Mouse (Mus musculus): Measurements from ENCODE around the gene Cybrd1. TPM values are rescaled to one million over a fixed set of nuclear protein-coding genes. Genes with fewer than 3 reads are reported as not detected.

Gene Cybrd1
- polyA plus RNA-seq, 1 experiment from 2014 or later: 0.60 TPM

- 0 out of 2 replicates have a peak overlapping the region, but pooled peaks have one; percentile 1 for H3K27ac ChIP-seq (replicated peaks)
- H3K4me3 ChIP-seq: no peak overlapping the region
- peaks cover 13% of the 10 kb centered on the region; the same call in 1 of the 2 replicates for H3K4me1 ChIP-seq
- 77% methylated on average over 16 of the region's 16 CpGs for WGBS
- no peaks in the 10 kb centered on the region for H3K36me3 ChIP-seq
- no peak for ATAC-seq (ENCODE audit: low FRiP score, low read depth)
- no peaks in the 10 kb centered on the region for H3K27me3 ChIP-seq
- H3K9me3 ChIP-seq: no peaks in the 10 kb centered on the region
- H3K4me2 ChIP-seq (replicated peaks): 0 out of 2 replicates have a peak overlapping the region, but pooled peaks have one; percentile 6
- H3K9ac ChIP-seq (replicated peaks): no peak overlapping the region
Observed at GRCm38 (mm10) chr2:71159576-71160306, 42.0 kb downstream of the Cybrd1 start.

GRCm38 (mm10) chr2:71160307-71160861 is 42.7 kb downstream of the Cybrd1 start:
- ATAC-seq (ENCODE audit: low FRiP score, low read depth): peak; percentile 49; the same call in 1 of the 2 replicates
- H3K27me3 ChIP-seq: no peaks in the 10 kb centered on the region
- H3K4me3 ChIP-seq: no peak overlapping the region
- 63% methylated on average over 11 of the region's 11 CpGs for WGBS
- H3K9ac ChIP-seq (replicated peaks): no peak overlapping the region
- H3K27ac ChIP-seq (replicated peaks): 0 out of 2 replicates have a peak overlapping the region, but pooled peaks have one; percentile 1
- no peaks in the 10 kb centered on the region for H3K36me3 ChIP-seq
- no peaks in the 10 kb centered on the region for H3K9me3 ChIP-seq
- H3K4me1 ChIP-seq: peaks cover 13% of the 10 kb centered on the region; the same call in 1 of the 2 replicates
- 0 out of 2 replicates have a peak overlapping the region, but pooled peaks have one; percentile 6 for H3K4me2 ChIP-seq (replicated peaks)

- Histone ChIP-seq H3K27me3 (no peaks in the 10 kb centered on the region), H3K9me3 (no peaks in the 10 kb centered on the region), H3K4me1 (peaks cover 13% of the 10 kb centered on the region; the same call in 1 of the 2 replicates), H3K9ac (replicated peaks) (no peak overlapping the region), H3K4me3 (no peak overlapping the region), H3K27ac (replicated peaks) (no peak overlapping the region), H3K4me2 (replicated peaks) (no peak overlapping the region), H3K36me3 (no peaks in the 10 kb centered on the region)
- WGBS: 89% methylated on average over 7 of the region's 7 CpGs
- no peak for ATAC-seq (ENCODE audit: low FRiP score, low read depth)
Observed at GRCm38 (mm10) chr2:71161558-71161957, 43.8 kb downstream of the Cybrd1 start.

DNA sequence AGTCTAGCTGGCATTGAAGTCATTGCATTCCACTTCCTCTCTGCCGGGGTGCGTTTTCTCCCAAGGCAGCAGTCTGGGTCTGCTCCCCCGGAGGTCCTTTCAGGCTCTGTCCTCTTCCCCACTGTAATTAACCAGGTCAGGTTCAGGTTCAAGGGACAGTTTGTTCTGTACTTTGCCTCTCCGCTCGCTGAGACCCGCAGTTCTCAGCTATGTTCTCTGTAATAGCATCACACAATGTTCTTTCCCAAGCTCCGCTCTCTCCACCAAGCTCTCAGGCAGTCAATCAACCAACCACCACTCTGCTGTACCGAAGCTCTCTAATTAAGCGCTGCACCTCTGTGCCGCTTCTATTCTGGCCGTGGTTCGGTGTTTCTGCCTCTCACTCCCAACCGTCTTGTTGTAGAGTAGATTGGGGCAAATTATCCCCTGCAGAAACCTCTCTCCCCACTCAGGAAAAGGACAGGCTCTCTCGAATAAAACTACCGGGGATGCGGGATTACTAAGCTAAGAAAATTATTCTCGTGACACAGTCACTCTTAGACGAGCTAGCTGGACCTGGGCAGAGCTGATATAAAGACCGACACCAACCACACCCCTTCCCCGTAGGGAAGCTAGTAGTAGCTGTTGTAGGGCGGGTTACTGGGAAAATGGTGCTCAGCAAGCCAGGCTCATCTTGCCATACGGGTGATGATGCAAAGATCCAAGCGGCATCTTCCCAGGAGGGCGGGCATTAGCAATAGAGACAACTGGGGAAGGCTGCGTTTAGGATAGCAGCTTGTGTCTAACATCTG is 45.3 kb downstream of the Cybrd1 start:
- 85% methylated on average over 25 of the region's 25 CpGs for WGBS
- Histone ChIP-seq H3K27me3 (no peaks in the 10 kb centered on the region), H3K4me1 (peaks cover 14% of the 10 kb centered on the region; the same call in 1 of the 2 replicates), H3K36me3 (no peaks in the 10 kb centered on the region), H3K9me3 (no peaks in the 10 kb centered on the region), H3K4me2 (replicated peaks) (no peak overlapping the region), H3K9ac (replicated peaks) (no peak overlapping the region), H3K27ac (replicated peaks) (no peak overlapping the region), H3K4me3 (no peak overlapping the region)
- ATAC-seq (ENCODE audit: low FRiP score, low read depth): no peak

- peaks cover 10% of the 10 kb centered on the region; the same call in 1 of the 2 replicates for H3K4me1 ChIP-seq
- H3K9ac ChIP-seq (replicated peaks): no peak overlapping the region
- H3K27me3 ChIP-seq: no peaks in the 10 kb centered on the region
- 79% methylated on average over 4 of the region's 4 CpGs for WGBS
- ATAC-seq (ENCODE audit: low FRiP score, low read depth): no peak
- no peak overlapping the region for H3K4me2 ChIP-seq (replicated peaks)
- H3K4me3 ChIP-seq: no peak overlapping the region
- H3K27ac ChIP-seq (replicated peaks): no peak overlapping the region
- H3K36me3 ChIP-seq: no peaks in the 10 kb centered on the region
- no peaks in the 10 kb centered on the region for H3K9me3 ChIP-seq
Observed at GRCm38 (mm10) chr2:71167211-71167610, 49.5 kb downstream of the Cybrd1 start.

DNA sequence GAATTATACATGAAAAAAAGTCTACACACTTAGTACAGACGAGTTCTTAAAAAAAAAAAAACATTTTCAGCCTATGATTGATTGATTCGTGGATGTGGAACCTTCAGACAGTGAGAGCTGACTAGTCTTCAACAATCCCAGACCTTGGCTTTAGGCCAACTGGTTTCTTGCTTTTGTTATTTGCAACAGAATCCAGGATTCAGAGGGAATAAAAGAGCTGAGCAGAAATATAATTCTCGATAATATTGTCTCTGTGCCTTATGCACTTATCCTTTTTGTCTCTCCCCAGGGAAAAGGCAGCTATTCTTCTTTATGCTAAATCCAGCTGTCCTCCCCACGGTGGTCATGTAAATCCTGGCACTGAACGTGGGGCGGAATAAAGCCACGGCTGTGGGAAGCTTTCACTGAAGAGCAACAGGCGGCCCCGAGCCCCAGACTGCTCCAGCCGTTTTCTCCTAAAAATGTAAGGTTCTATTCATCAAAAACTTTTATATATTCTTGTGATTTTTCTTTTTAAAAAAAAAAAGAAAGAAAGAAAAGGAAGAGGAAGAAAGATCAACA is 50.8 kb downstream of the Cybrd1 start:
- ATAC-seq (ENCODE audit: low FRiP score, low read depth): 0 out of 2 replicates have a peak, but pooled peaks have one; percentile 63
- no peak overlapping the region for H3K27ac ChIP-seq (replicated peaks)
- H3K4me2 ChIP-seq (replicated peaks): no peak overlapping the region
- no peaks in the 10 kb centered on the region for H3K27me3 ChIP-seq
- H3K4me3 ChIP-seq: no peak overlapping the region
- WGBS: 23% methylated on average over 10 of the region's 10 CpGs
- peaks cover 10% of the 10 kb centered on the region; the same call in 1 of the 2 replicates for H3K4me1 ChIP-seq
- H3K36me3 ChIP-seq: no peaks in the 10 kb centered on the region
- no peak overlapping the region for H3K9ac ChIP-seq (replicated peaks)
- no peaks in the 10 kb centered on the region for H3K9me3 ChIP-seq

- Histone ChIP-seq H3K27me3 (no peaks in the 10 kb centered on the region), H3K4me1 (peaks cover 10% of the 10 kb centered on the region; the same call in 1 of the 2 replicates), H3K4me2 (replicated peaks) (no peak overlapping the region), H3K36me3 (no peaks in the 10 kb centered on the region), H3K9ac (replicated peaks) (no peak overlapping the region), H3K9me3 (no peaks in the 10 kb centered on the region), H3K27ac (replicated peaks) (no peak overlapping the region), H3K4me3 (no peak overlapping the region)
- no peak for ATAC-seq (ENCODE audit: low FRiP score, low read depth)
- WGBS: 61% methylated on average over 3 of the region's 3 CpGs
Observed at GRCm38 (mm10) chr2:71173031-71173430, 55.3 kb downstream of the Cybrd1 start.

DNA sequence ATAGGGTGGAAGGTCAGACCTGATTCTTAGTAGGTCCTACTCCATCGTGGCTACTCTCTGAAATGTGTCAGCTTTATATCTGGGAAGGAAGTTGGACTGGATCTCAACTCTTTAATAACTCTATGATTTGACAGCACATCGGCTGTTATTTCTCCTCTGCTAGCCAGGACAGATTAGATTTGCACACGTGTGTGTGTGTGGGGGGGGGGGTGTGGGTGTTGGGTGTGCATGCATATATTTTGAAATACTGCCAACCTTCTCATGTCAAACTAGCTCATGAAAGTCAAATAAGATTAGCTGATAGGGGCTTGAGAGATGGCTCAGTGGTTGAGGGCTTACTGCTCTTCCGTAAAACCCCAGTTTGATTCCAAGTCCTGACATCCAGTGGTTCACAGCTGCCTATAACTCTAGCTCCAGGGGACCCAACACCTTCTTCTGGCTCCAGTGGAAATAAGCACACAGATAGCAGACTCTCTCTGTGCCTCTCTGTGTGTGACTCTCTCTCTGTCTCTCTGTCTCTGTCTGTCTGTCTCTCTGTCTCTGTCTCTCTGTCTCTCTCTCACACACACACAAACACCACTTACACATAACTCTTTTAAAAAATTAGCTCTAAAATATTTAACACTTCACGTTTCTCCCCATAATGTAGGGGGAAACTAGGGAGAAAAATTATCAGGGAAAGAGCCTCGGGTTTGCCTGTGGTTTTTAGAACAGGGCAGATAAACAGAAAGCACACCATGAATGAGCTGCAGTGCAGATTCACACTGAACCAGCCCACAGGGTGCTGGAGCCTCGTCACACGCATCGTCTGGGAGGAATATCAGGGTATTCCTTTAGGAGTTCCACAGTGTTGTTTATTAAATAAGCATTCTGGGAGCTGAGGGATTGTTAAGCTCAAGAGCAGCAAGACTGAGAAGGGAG is 58.9 kb downstream of the Cybrd1 start:
- Histone ChIP-seq H3K27ac (replicated peaks) (no peak overlapping the region), H3K27me3 (no peaks in the 10 kb centered on the region; the same call in 1 of the 2 replicates), H3K4me3 (no peak overlapping the region), H3K4me2 (replicated peaks) (no peak overlapping the region), H3K9me3 (peaks cover 6% of the 10 kb centered on the region; the same call in 1 of the 2 replicates), H3K36me3 (no peaks in the 10 kb centered on the region), H3K9ac (replicated peaks) (no peak overlapping the region), H3K4me1 (no peaks in the 10 kb centered on the region)
- no peak for ATAC-seq (ENCODE audit: low FRiP score, low read depth)
- 68% methylated on average over 9 of the region's 9 CpGs for WGBS

- 67% methylated on average over 1 of the region's 1 CpGs for WGBS
- no peak overlapping the region for H3K9ac ChIP-seq (replicated peaks)
- H3K4me1 ChIP-seq: no peaks in the 10 kb centered on the region
- H3K4me3 ChIP-seq: no peak overlapping the region
- ATAC-seq (ENCODE audit: low FRiP score, low read depth): no peak
- H3K9me3 ChIP-seq: peaks cover 6% of the 10 kb centered on the region; the same call in 1 of the 2 replicates
- H3K36me3 ChIP-seq: no peaks in the 10 kb centered on the region
- no peaks in the 10 kb centered on the region; the same call in 1 of the 2 replicates for H3K27me3 ChIP-seq
- no peak overlapping the region for H3K27ac ChIP-seq (replicated peaks)
- no peak overlapping the region for H3K4me2 ChIP-seq (replicated peaks)
Observed at GRCm38 (mm10) chr2:71177250-71177615, 59.5 kb downstream of the Cybrd1 start.

- Histone ChIP-seq H3K4me2 (replicated peaks) (no peak overlapping the region), H3K9me3 (peaks cover 6% of the 10 kb centered on the region; the same call in 1 of the 2 replicates), H3K27me3 (no peaks in the 10 kb centered on the region; the same call in 1 of the 2 replicates), H3K36me3 (no peaks in the 10 kb centered on the region), H3K27ac (replicated peaks) (no peak overlapping the region), H3K9ac (replicated peaks) (no peak overlapping the region), H3K4me3 (no peak overlapping the region), H3K4me1 (no peaks in the 10 kb centered on the region)
- no peak for ATAC-seq (ENCODE audit: low FRiP score, low read depth)
- 93% methylated on average over 1 of the region's 1 CpGs for WGBS
Observed at GRCm38 (mm10) chr2:71177760-71178159, 60.0 kb downstream of the Cybrd1 start.

DNA sequence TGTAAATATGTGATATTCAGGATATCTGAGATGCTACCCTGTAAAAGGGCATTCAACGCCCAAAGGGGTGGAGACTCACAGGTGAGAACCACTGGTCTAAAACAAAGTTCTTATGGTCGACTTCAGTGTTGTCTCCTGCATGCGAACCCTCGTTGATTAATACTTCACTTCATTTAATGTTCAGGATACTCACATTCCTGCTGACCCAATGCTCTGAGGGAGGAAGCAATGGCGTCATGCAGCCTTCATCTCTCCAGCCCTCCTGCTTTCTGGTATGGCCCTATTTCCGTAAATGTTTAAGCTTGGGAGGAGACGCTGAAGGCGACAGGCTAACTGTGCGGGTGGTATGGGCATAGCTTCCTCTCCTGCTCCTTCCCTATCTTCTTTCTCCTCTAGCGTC is 62.0 kb downstream of the Cybrd1 start:
- no peak overlapping the region for H3K4me2 ChIP-seq (replicated peaks)
- H3K36me3 ChIP-seq: no peaks in the 10 kb centered on the region
- no peak overlapping the region for H3K9ac ChIP-seq (replicated peaks)
- H3K27me3 ChIP-seq: no peaks in the 10 kb centered on the region; the same call in 1 of the 2 replicates
- H3K27ac ChIP-seq (replicated peaks): no peak overlapping the region
- H3K4me1 ChIP-seq: no peaks in the 10 kb centered on the region
- 91% methylated on average over 10 of the region's 10 CpGs for WGBS
- no peak overlapping the region for H3K4me3 ChIP-seq
- ATAC-seq (ENCODE audit: low FRiP score, low read depth): no peak
- H3K9me3 ChIP-seq: peaks cover 6% of the 10 kb centered on the region; the same call in 1 of the 2 replicates

All from midbrain, embryonic 12.5 days (tissue).